Mouse (Mus musculus) megakaryocyte, adult 5-6 weeks (primary cell): ENCODE data around the gene Anxa2. TPM values are rescaled to one million over a fixed set of nuclear protein-coding genes. Genes with fewer than 3 reads are reported as not detected.

Experiments used
- ATAC-seq: 2 replicates; pipeline ENCODE4 v1.8.0; 2016; ENCODE audit warnings: mild to moderate bottlenecking, inconsistent platforms; ENCODE audit not compliant: poor library complexity, severe bottlenecking
- total RNA-seq, 2 experiments: library from RNA; stranded (forward) in 1 of 2; stranded (reverse) in 1 of 2; fragments of 153-499, 151-499 nt in 1 of 2; fragments of 221-1000, 200-1000 nt in 1 of 2; gene quantifications; 2 replicates each; pipeline versions ENCODE4 v1.2.3 to v1.2.4; 2015 to 2017

Gene Anxa2
- total RNA-seq, 2 experiments from 2014 or later = 695 to 1,062 TPM

- ATAC-seq = no peak
Observed at GRCm38 (mm10) chr9:69457747-69458625, 4.6 kb downstream of the Anxa2 start.

DNA sequence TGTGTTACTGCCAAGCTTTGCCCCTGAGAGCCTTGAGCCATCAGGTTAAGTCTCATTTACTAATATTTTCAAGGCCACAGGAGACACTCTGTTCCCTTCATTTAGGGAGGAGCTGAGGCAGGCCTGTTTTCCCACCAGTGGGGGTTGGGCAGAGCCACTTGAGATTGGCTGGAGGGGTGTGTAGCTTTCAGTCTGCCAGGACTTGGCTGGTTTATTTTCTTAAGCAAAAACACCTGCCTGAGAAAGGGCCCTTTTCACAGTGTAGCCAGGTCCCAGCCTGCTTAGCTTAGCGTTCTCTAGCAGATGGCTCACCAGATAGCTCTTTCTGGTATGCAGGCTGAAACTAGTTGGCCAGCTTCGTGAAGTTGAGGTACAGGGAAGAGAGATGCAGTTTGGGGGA lies 5.6 kb downstream of the Anxa2 start:
- ATAC-seq = no peak

DNA sequence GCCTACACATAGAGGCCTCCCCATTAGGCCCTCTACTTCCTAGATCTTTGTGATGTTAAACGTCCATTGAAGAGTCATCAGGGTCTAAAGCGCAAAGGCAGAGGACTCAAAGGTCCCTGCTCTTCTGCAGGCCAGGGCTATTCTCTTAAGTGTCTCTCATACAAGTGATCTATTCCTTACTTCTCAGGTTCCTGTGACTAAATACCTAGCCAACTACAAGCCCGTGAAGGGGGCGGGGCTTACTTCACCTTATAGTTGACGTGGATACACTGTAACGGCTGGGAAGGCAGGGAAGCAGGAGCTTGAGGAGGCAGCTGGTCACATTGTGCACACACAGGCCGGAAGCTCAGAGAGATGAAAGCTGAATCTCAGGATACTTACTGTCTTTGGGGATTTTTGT lies 6.5 kb downstream of the Anxa2 start:
- ATAC-seq = no peak

DNA sequence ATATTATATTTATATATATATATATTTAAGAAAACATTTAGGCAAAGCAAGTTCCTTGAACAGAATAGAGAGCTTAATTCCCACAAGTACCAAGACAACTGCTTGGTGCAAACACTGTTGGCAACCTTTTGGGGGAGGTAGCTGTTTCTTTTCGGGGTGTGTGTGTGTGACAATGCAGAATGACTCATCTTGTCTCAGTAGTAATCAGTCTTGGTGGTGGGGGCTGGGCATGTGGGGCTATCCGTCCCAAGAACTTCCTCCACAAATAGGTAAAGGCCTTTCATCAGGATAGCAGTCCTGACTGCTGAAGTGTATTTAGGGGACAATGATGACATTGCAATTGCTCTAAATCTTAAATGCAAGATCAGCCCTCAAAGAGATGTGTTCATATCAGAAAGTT lies 9.6 kb downstream of the Anxa2 start:
- ATAC-seq = no peak

- 0 out of 2 replicates have a peak, but pooled peaks have one; percentile 25 for ATAC-seq
Observed at GRCm38 (mm10) chr9:69464109-69464756, 10.8 kb downstream of the Anxa2 start.

DNA sequence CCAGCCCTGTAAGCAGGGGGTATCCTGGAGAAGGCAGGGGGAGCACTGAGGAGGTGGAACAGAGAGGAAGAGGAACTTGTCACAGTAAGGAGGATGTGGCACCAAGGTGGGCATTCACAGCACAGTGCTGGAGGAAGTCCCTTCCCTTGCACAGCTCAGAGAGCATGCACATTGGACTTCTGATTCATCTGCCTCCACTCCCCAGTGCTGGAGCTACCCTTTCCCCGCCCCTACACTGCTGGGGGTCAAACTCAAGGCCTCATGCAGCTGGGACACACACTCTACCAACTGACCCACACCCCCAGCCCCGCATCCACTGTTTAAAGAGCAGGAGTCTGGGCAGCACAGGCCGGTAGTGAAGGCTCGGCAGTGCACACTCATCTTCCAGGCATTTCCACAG lies 12.7 kb downstream of the Anxa2 start:
- ATAC-seq = peak; percentile 62

- ATAC-seq = no peak
Observed at GRCm38 (mm10) chr9:69467310-69467939, 14.0 kb downstream of the Anxa2 start.

GRCm38 (mm10) chr9:69468991-69469390 lies 15.6 kb downstream of the Anxa2 start:
- ATAC-seq = no peak

DNA sequence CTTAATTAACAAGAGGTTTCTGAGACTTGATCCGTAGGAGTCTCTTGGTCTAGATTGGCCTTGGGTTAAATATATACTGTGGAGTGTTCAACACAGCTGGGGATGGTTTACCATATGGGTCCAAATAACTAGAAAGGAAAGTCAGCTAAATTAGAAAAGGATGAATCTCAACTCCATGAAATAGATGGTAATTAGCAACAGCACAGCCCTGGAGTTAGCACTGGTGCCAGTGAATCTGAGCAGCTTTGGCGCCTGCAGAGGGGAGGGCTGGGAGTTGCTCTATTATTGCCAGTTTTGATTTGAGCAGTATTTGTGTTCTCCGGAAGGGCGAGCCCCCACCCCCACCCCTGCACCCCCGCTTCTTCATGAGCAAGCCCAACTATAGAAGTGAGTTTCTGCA lies 16.9 kb downstream of the Anxa2 start:
- ATAC-seq = no peak

DNA sequence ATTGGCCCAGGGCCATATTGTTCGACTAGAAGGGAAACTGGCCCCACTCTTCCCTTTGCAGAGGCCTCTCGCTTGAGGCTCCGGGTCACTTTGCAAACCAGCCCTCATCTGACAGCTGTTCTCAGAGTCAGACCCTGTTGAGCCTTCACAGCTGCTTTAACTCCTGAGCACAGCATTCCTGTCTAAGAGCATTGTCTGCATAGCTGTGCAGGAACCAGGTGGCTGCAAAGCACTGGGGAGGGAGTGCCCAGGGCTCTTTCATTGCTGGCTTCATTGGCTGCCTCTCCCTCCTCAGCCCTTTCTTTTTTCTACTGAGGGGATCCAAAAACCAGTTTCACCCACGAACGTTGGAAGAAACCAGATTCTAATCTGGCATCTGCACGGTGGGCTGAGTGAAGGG lies 17.5 kb downstream of the Anxa2 start:
- 0 out of 2 replicates have a peak, but pooled peaks have one; percentile 22 for ATAC-seq

DNA sequence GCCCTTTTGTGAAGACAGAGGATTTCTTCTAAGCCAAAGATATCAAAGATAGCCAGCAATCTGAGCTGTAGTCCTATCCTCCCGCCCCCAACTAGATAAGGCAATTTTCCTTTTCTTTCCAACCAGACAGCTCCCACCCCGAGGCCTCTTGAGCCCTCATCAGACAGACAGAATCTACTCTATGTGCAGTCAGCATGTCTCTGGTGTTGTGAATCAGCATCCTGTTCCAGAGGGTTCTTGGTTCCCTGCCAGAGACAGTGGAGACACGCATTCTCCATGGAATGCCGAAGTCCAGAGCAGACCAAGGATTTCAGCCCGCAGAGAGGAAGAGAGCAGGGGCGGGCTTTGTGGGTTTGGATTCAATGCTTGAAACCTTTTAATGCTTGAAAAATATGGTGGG lies 19.3 kb downstream of the Anxa2 start:
- ATAC-seq = no peak

- ATAC-seq = no peak
Observed at GRCm38 (mm10) chr9:69475873-69476272, 22.5 kb downstream of the Anxa2 start.

DNA sequence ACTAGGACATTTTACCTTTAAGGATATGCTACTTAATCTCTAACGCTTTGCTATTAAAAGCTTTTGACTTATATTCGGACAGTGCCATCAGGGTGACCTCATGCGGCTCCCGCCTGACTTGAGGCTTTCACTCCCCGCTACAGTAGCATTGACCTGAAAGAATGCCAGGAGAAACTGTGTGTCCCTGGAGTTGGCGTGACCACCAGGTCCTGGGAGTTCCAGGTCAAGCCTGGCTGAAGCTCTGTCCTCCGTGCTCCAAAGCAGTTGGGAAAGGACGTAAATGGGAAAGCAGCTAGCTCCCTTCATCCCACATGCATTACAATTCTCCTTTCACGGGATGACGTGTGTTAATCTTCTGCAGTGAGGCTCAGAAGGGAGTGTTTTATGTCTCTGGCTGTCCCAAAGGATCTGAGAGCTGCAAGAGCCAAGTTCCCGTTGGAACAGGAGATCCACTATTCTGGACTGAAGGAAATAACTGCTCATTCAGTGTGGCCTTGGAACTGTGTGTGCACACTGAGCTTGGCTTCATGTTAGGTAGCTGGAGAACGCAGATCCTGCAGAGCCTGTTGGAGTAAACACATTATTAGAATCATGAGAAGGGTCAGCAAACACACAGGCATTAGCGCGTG lies 23.9 kb downstream of the Anxa2 start:
- ATAC-seq = no peak

- no peak for ATAC-seq
Observed at GRCm38 (mm10) chr9:69477824-69478222, 24.4 kb downstream of the Anxa2 start.

DNA sequence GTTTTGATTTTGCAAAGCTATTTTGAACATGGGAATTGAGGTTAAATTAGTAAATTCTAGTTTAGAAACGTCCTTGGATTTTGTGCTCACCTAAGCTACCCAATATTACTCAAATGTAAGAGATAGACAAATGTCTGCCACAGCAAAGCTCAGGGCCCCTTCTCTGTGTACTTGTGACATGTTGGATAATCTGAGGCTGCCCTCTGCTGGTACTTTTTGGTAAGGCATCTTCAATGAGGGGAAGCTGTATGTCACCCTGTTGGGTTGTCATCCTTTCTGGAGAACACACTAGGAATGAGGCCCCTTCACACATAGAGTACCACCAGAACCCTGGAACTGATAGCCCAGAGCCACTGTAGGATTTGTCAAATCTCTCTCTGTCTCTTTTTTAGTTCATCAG lies 26.9 kb downstream of the Anxa2 start:
- ATAC-seq = peak; percentile 93

- no peak for ATAC-seq
Observed at GRCm38 (mm10) chr9:69483811-69484210, 30.4 kb downstream of the Anxa2 start.

DNA sequence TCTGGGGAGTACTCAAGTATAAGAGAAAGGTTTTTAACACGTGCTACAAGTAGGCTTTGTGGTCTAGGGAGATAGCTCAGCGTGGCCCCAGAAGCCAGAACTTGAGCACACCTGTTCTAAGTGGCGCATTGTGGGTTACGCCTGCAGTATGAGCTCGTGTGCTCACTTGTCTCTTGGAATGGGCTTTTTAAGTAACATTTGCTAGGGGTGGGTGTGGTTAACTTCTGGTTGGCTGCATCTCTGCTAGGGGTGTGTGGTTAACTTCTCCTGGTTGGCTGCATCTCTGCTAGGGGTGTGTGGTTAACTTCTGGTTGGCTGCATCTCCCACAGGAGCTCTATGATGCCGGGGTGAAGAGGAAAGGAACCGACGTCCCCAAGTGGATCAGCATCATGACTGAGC lies 32.7 kb downstream of the Anxa2 start:
- ATAC-seq = no peak

- ATAC-seq = no peak
Observed at GRCm38 (mm10) chr9:69488510-69488909, 35.1 kb downstream of the Anxa2 start.

- no peak for ATAC-seq
Observed at GRCm38 (mm10) chr9:69488972-69489371, 35.6 kb downstream of the Anxa2 start.

DNA sequence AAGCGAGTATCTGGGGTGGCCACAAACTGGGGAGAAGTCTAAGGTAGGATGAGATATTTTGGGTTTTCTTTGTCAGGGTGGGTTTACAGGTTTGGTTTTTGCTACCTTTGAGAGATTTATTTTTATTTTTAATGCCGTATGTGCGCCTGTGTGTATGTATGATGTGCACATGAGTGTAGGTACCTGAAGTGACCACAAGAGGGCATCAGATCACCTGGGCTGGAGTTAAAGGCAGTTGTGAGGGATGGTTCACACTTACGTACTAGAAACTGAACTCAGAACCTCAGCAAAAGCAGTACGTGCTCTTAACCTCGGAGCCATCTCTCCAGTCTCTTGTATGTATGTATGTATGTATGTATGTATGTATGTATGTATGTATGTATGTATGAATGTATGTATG lies 39.4 kb downstream of the Anxa2 start:
- ATAC-seq = no peak

DNA sequence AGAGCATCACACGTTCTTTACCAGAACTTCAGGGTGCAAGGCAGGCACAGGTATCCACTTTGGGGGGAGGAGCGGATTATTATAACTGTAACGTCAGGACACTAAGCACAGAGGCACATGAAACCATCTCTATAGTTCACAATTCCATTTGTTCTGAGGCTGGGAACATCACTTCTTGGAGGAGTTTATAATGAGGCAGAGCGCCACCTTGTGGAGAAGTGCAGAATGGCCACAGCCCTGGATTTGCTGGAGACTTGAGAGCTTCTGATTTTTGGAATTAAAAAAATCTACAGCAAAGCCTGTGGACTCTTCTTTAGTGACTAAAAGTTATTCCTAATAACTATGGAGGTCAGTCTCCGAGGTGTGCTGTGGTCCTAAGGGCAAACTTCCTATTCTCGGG lies 49.1 kb downstream of the Anxa2 start:
- ATAC-seq = no peak; the same call in 1 of the 2 replicates
